Mouse (Mus musculus): Measurements from ENCODE around the gene Bace1. TPM values are rescaled to one million over a fixed set of nuclear protein-coding genes. Genes with fewer than 3 reads are reported as not detected.

The Bace1 gene
- polyA plus RNA-seq, 1 experiment, result 25.3 TPM

DNA sequence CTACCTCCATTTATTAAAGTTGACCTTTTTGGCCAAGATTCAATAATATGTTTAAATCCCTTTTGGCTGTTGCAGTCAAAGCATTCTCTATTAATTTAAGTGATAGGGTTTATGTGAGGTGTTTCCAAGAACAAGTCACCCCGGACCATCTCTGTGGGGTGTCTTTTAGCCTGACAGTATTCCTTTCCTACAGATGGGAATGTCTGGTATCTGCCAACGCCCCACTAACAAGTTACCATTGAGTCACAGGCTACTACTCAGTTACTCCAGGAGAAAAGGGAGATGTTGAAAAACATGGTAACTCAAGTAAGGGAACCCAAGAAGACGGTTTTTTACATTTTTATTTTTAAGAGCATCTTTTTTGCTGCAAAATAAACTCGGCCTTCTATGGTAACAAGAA, 66.8 kb downstream of the Bace1 start:
- no peak for DNase-seq (ENCODE audit: low spot score)

DNA sequence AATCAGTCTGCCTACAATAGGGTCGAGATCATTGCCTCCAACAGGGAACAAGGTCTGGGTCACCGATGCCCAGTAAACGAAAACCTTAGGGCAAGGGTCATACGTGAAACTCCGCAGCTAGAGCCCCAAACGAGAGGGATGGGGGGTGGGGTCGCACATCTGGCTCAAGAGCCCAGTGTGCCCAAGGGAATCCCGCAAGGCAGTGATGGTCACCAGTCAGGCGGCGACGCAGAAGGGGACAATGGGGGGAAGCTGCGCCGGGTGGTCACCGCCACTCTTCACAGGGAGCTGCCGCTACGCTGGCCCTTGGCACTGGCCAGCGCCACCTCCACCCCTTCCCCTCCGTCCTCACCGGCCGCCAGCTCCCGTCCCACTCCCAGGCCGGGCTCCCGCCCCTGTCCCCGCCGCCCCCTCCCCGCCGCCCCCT, 67.4 kb downstream of the Bace1 start:
- peak; percentile 38 for DNase-seq (ENCODE audit: low spot score)

DNA sequence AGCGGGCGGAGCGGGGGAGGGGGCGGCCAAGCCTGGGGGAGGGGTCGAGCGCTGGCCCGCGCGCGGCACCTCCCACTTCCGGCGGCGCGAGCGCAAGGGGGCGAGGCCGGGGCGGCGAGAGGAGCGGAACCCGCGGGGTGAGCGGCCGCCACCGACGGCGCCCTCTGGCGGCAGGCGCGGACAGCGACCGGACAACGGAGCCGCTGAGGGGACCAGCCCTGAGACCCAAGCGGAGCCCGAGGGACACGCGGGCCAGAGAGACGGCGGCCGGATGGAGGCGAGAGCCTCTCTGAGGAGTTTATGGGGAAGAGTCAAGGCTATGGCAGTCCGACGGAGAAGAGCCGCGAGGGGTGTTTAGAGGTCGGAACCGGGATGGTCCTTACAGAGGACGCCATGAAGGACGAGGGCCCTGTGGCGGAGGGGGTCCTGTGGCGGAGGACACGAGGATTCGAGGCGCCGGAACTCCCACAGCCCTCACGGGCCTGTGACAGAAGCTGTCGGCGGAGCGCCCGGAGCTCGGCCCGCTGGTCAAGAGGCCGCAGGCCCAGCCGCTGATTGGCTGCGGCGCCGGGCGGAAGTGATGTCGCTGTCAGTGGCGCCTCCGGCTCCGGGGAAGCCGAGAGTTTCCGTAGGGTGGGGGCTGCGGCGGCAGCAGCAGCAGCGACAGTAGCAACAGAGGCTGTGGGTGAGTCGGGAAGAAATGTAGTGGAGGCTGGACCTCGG, 68.1 kb downstream of the Bace1 start, which contains the start of the genes Pcsk7 and Rnf214:
TSS of gene Pcsk7 (plus strand) at position 143 of the 723 bp plus-strand sequence.
TSS of gene Rnf214 (minus strand) at position 557 of the 723 bp plus-strand sequence.
- peak; percentile 93 for DNase-seq (ENCODE audit: low spot score)

DNA sequence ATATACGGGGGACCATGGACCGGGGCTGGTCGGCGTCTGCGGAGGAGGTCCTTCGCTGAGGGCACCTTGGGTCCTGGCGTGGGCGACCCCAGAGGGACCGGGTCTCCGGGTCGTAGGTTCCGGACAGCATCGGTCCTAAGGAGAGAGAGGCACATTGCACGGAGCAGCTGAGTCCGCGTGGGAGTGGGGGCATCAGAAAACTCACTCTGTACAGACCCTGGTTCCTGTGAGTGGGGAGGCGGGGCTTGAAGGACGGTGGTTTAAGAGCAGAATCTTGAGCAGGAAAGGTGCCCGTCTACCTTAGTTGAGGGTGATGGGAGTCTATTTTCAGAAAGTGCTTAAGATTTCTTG, 68.7 kb downstream of the Bace1 start:
- no peak for DNase-seq (ENCODE audit: low spot score)

DNA sequence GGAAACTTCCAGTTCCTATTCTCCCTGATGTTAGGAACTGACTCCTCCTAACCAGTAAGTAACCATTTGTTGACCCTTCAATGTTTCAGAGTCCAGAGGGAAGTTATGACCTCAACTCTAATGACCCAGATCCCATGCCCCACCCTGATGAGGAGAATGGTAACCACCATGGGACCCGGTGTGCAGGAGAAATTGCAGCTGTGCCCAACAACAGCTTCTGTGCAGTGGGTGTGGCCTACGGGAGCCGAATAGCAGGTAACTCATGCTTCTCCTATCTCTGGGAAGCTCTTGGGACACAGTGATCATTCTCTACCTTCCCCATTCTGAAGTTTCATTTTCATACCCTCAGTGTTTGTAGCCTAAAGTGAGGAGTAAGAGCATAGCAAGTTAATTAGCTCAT, 72.6 kb downstream of the Bace1 start:
- DNase-seq (ENCODE audit: low spot score), result no peak

DNA sequence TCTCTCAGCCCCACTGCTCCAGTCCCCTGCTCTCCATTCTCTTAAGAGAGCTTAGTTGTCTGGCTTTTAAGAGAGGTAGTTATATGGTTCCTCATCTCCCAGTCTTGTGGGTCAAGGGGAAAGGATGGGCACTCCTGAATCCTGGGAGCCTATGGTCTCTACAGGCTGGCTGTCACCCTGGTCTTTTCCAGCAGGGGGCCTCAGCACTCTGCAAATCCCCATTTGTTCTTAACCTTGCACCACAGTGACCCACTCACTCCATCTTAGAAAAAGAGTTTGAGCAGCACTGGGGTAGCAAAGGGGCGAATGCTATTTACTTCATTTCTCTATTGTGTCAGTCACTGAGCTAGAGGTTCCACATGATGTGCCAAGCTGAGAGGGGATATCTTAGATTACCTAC, 73.3 kb downstream of the Bace1 start:
- no peak for DNase-seq (ENCODE audit: low spot score)

Other genes starting within 250 kb of the Bace1 start
- gene Cep164, start 9.9 kb upstream of the Bace1 start, polyA plus RNA-seq (2012; rRNA removed), result 28.5 and 31.6 TPM in 2 replicates
- 22.0 and 22.4 TPM in 2 replicates for gene Pcsk7, start 67.9 kb downstream of the Bace1 start, polyA plus RNA-seq (2012; rRNA removed)
- 15.2 and 18.5 TPM in 2 replicates for gene Rnf214, start 68.3 kb downstream of the Bace1 start, polyA plus RNA-seq (2012; rRNA removed)
- 8,790 and 9,672 TPM in 2 replicates for gene Tagln, start 97.5 kb downstream of the Bace1 start, polyA plus RNA-seq (2012; rRNA removed)
- gene Sidt2, start 116.7 kb downstream of the Bace1 start, polyA plus RNA-seq (2012; rRNA removed), result 102 and 121 TPM in 2 replicates
- 42.7 and 45.4 TPM in 2 replicates for gene Pafah1b2, start 174.1 kb downstream of the Bace1 start, polyA plus RNA-seq (2012; rRNA removed)
- 9.7 and 17.1 TPM in 2 replicates for gene Sik3, start 174.2 kb downstream of the Bace1 start, polyA plus RNA-seq (2012; rRNA removed)

Data from urinary bladder, adult 2 months (tissue).